Mouse (Mus musculus): ENCODE measurements around the gene Gnpat. TPM values are rescaled to one million over a fixed set of nuclear protein-coding genes. Genes with fewer than 3 reads are reported as not detected.

Gene Gnpat
- total and polyA plus RNA-seq, 2 experiments from 2014 or later: 114 to 117 TPM

DNA sequence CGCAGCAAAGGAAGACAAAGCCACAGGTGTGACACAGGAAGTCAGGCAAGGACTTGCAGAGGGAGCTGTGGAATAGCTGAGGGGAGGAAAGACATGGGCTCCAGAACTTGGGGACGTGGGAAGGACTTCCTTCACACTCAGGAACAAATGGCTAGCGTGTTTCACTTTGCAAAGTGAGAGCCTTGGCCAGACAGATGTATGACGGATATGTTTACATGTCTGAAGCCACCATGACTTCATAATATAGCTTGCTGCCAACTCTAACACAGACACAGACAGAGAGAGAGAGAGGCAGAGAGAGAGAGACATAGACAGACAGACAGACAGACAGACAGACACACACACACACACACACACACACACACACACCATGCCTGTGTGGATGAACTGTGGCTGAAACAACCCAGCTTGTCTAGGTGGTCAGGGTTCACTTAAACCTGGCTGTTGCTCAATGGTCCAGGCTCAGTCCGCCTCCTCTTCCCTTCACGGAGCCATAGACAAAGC, 43.2 kb upstream of the Gnpat start:
- Histone ChIP-seq H3K9ac (replicated peaks; ENCODE audit: low read depth, low read length) (no peak overlapping the region), H3K36me3 (replicated peaks; ENCODE audit: control insufficient read depth, insufficient read depth, low read length) (no peaks in the 10 kb centered on the region), H3K27me3 (ENCODE audit: control insufficient read depth, insufficient read depth, low read length) (no peaks in the 10 kb centered on the region), H3K4me2 (ENCODE audit: low read depth, low read length) (no peak overlapping the region), H3K4me1 (ENCODE audit: control insufficient read depth, insufficient read depth) (no peaks in the 10 kb centered on the region), H3K4me3 (ENCODE audit: low read depth, low read length) (no peak overlapping the region), H3K9me3 (replicated peaks; ENCODE audit: control insufficient read depth, low read length) (peaks cover 8% of the 10 kb centered on the region), H3K27ac (ENCODE audit: low read depth) (no peak overlapping the region)
- no peak for DNase-seq (ENCODE audit: low spot score)
- no peak for ATAC-seq (ENCODE audit: insufficient read depth, low read depth)
- TF ChIP-seq CTCF (IDR thresholded peaks at IDR 0.05; ENCODE audit: low read depth) (no peak), EP300 (IDR thresholded peaks at IDR 0.05; ENCODE audit: low read depth) (no peak)
- WGBS: 50% methylated on average over 6 of the region's 6 CpGs

DNA sequence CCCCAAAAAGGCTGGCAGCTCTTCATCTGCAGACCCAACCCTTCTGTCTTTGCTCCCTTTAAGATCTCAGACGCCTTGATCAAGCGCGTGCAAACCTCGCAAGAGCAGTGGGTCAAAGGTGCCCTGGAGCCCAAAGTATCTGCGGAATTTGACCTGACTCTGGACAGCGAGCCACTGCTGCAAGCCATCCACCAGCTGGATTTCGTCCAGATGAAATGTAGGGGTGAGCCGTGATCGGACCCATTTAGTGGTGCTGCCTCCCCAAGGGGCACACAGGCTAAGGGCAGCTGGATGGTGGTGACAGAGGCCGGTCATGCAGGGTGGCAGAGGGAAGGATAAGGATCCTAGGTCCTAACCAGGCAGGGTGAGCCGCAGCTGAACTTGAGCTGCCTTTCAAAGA, 42.7 kb upstream of the Gnpat start:
- H3K9ac ChIP-seq (replicated peaks; ENCODE audit: low read depth, low read length): no peak overlapping the region
- no peak for ATAC-seq (ENCODE audit: insufficient read depth, low read depth)

DNA sequence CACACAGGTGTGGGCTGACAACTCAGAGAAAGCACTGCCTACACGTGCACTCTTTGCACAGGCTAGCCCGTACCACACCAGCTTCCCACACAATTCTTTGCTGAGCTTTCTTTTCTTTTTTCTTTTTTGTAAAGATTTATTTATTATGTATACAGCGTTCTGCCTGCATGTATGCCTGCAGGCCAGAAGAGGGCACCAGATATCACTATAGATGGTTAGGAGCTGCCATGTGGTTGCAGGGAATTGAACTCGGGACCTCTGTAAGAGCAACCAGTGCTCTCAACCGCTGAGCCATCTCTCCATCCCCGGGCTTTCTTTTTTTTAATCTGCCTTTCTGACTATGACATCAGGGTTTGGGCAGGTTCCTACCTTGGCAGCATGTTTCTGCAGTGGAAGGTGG, 39.3 kb upstream of the Gnpat start:
- no peak for ATAC-seq (ENCODE audit: insufficient read depth, low read depth)
- peaks cover 6% of the 10 kb centered on the region; the same call in 1 of the 2 replicates for H3K4me1 ChIP-seq (ENCODE audit: control insufficient read depth, insufficient read depth)
- WGBS: 74% methylated on average over 6 of the region's 6 CpGs

More for the DNA sequence above, 42.7 kb upstream of the Gnpat start:
- H3K4me2 ChIP-seq (ENCODE audit: low read depth, low read length): no peak overlapping the region
- WGBS: 28% methylated on average over 11 of the region's 11 CpGs
- no peak for DNase-seq (ENCODE audit: low spot score)
- no peaks in the 10 kb centered on the region for H3K36me3 ChIP-seq (replicated peaks; ENCODE audit: control insufficient read depth, insufficient read depth, low read length)
- H3K9me3 ChIP-seq (replicated peaks; ENCODE audit: control insufficient read depth, low read length): peaks cover 8% of the 10 kb centered on the region
- no peaks in the 10 kb centered on the region for H3K4me1 ChIP-seq (ENCODE audit: control insufficient read depth, insufficient read depth)
- no peak overlapping the region for H3K27ac ChIP-seq (ENCODE audit: low read depth)
- H3K4me3 ChIP-seq (ENCODE audit: low read depth, low read length): no peak overlapping the region
- H3K27me3 ChIP-seq (ENCODE audit: control insufficient read depth, insufficient read depth, low read length): no peaks in the 10 kb centered on the region
- no peak for TF ChIP-seq CTCF (IDR thresholded peaks at IDR 0.05; ENCODE audit: low read depth)
- TF ChIP-seq EP300 (IDR thresholded peaks at IDR 0.05; ENCODE audit: low read depth): no peak

DNA sequence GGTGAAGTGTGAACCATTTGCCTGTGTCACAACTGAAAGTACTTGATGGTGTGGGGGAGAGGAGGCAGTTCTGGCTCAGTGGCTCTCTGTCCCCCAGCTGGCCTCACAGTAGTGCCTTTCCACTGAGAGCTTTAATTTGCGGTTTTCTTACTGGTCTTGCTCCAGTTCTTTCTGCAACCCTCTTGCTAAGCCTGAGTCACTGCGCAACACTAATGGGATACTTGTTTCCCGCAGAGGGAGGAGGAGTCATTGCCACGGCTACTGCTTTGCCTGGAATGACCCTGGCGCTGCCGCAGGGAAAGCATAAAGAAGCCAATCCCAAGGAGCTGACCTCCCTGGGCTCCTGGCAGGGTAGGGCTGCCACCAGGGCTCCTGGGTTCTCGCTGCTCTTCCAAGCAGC, 36.2 kb upstream of the Gnpat start:
- H3K36me3 ChIP-seq (replicated peaks; ENCODE audit: control insufficient read depth, insufficient read depth, low read length): no peaks in the 10 kb centered on the region
- H3K4me3 ChIP-seq (ENCODE audit: low read depth, low read length): no peak overlapping the region
- H3K27ac ChIP-seq (ENCODE audit: low read depth): no peak overlapping the region
- no peak overlapping the region for H3K4me2 ChIP-seq (ENCODE audit: low read depth, low read length)
- H3K9ac ChIP-seq (replicated peaks; ENCODE audit: low read depth, low read length): no peak overlapping the region
- peaks cover 6% of the 10 kb centered on the region; the same call in 1 of the 2 replicates for H3K4me1 ChIP-seq (ENCODE audit: control insufficient read depth, insufficient read depth)
- no peaks in the 10 kb centered on the region for H3K9me3 ChIP-seq (replicated peaks; ENCODE audit: control insufficient read depth, low read length)
- TF ChIP-seq CTCF (IDR thresholded peaks at IDR 0.05; ENCODE audit: low read depth): no peak
- TF ChIP-seq EP300 (IDR thresholded peaks at IDR 0.05; ENCODE audit: low read depth): no peak
- DNase-seq (ENCODE audit: low spot score) (no peak), ATAC-seq (ENCODE audit: insufficient read depth, low read depth) (no peak)
- 51% methylated on average over 7 of the region's 7 CpGs for WGBS
- H3K27me3 ChIP-seq (ENCODE audit: control insufficient read depth, insufficient read depth, low read length): no peaks in the 10 kb centered on the region

More for the DNA sequence above, 39.3 kb upstream of the Gnpat start:
- H3K9ac ChIP-seq (replicated peaks; ENCODE audit: low read depth, low read length): no peak overlapping the region
- no peaks in the 10 kb centered on the region for H3K9me3 ChIP-seq (replicated peaks; ENCODE audit: control insufficient read depth, low read length)
- H3K36me3 ChIP-seq (replicated peaks; ENCODE audit: control insufficient read depth, insufficient read depth, low read length): no peaks in the 10 kb centered on the region
- DNase-seq (ENCODE audit: low spot score): no peak
- H3K27ac ChIP-seq (ENCODE audit: low read depth): no peak overlapping the region
- no peaks in the 10 kb centered on the region for H3K27me3 ChIP-seq (ENCODE audit: control insufficient read depth, insufficient read depth, low read length)
- no peak overlapping the region for H3K4me3 ChIP-seq (ENCODE audit: low read depth, low read length)
- H3K4me2 ChIP-seq (ENCODE audit: low read depth, low read length): no peak overlapping the region
- no peak; the same call in 1 of the 2 replicates for TF ChIP-seq CTCF (IDR thresholded peaks at IDR 0.05; ENCODE audit: low read depth)
- TF ChIP-seq EP300 (IDR thresholded peaks at IDR 0.05; ENCODE audit: low read depth): no peak

DNA sequence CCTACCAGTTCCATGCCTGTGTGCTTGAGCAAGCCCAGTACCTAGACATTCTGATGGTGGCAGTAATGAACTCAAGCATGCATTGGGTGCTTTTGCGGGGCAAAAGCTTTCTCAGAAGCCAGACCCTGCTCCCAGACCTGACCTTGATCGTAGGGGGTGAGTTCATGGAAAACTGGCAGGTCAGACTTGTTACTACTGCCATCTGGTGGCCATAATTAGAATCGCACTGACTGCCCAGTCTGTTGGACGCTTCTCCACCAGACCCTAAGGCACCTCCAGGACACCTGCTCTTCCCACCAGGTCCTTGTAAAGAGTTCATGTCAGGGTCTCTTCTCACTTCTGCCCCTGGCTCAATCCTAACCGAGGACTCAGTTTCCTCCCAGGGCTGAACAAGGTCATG, 35.4 kb upstream of the Gnpat start:
- Histone ChIP-seq H3K27ac (ENCODE audit: low read depth) (no peak overlapping the region), H3K36me3 (replicated peaks; ENCODE audit: control insufficient read depth, insufficient read depth, low read length) (no peaks in the 10 kb centered on the region), H3K4me1 (ENCODE audit: control insufficient read depth, insufficient read depth) (peaks cover 7% of the 10 kb centered on the region; the same call in 1 of the 2 replicates), H3K4me2 (ENCODE audit: low read depth, low read length) (no peak overlapping the region), H3K9ac (replicated peaks; ENCODE audit: low read depth, low read length) (no peak overlapping the region), H3K4me3 (ENCODE audit: low read depth, low read length) (no peak overlapping the region), H3K9me3 (replicated peaks; ENCODE audit: control insufficient read depth, low read length) (no peaks in the 10 kb centered on the region), H3K27me3 (ENCODE audit: control insufficient read depth, insufficient read depth, low read length) (no peaks in the 10 kb centered on the region)
- ATAC-seq (ENCODE audit: insufficient read depth, low read depth): peak; percentile 75
- WGBS: 0% methylated on average over 5 of the region's 5 CpGs
- DNase-seq (ENCODE audit: low spot score): peak; percentile 74
- TF ChIP-seq CTCF (IDR thresholded peaks at IDR 0.05; ENCODE audit: low read depth) (peak; percentile 86), EP300 (IDR thresholded peaks at IDR 0.05; ENCODE audit: low read depth) (no peak)
